Mouse (Mus musculus): ENCODE measurements at regions not wholly inside any gene's neighbourhood (a gene's known extent, or its start where the extent isn't known, plus 50 kb on each side); places are given as distances from the start of the nearest gene placed in this dataset.

DNA sequence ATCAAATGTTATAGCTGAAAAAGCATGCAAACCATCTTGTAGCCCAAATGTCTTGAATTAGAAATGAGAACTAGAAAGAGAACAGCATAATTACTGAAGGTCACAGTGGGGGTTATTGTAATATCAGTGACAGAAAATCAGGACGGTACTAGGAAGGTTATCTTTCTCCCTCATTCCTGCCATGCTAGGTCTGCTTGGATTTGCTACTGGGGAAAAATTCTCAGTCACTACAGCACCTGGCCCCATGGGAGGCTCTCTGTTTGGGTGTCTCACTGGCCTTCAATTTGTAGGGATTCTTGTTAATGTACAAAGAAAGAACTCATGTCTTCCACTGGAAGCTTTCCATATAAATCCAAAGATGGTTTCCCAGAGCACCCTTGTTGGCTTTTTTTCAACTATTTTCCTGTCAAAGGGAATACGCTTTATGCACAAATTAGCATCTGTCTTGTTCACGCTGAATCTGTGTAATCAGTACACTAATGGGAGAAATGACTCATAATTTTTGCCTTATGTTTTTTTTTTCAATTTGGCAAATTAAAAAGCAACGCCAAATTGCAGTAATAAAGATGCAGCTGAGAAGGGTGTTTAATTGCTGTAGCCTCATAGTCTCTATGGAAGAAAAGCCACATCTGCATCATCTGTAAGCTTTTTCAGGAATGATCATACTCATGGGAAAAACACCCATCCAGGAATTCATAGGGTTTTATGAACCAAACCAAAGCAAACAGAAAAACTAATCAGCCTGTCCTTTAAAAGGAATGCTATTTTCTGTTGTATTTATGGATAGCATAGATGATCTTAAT lies 290.2 kb upstream of the Arhgef26 start:
- intact Hi-C loops (cut with DNase I), result no loop called here

DNA sequence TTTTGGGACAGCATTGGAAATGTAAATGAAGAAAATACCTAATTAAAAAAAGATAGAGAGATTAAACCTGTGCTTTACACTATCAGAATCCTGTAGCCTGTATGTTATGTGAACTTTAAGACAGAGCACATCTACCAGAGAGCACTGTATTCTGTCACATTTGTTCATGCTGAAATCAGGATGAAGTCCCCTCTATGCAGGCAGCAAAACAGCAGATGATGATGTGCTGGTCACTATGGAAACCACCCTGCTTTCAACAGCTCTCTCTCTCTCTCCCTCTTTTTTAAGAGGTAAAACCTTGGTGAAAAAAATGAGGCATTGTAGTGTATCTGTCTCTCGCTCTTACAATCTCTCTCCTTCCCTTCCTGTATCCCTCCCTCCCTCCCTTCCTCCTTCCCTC lies 283.9 kb upstream of the Arhgef26 start:
- peak in 1 of 2 experiments; percentile 4 for DNase-seq (ENCODE audit: extremely low spot score in 1 of 2, low spot score in 2 of 2)

More for the DNA sequence above, 290.2 kb upstream of the Arhgef26 start:
- no peak for DNase-seq (ENCODE audit: extremely low spot score in 1 of 2, low spot score in 2 of 2)

DNA sequence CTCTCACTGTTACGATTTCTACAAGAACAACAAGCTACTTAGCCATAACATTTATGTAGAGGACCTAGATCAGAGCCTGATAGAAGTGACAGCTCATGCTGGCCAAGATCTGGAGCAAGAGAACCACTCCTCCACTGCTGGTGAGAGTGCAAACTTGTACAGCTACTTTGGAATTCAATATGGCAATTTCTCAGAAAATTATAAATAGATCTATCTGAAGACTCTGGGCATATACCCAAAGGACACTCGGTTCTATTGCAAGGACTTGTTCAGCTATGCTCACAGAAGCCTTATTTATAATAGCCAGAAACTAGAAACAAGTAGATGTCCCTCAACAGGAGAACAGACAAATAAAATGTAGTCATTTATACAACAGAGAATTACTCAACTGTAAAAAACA lies 259.6 kb upstream of the Arhgef26 start:
- intact Hi-C loops (cut with DNase I), result no loop called here
- DNase-seq (ENCODE audit: extremely low spot score in 1 of 2, low spot score in 2 of 2), result no peak

More for the DNA sequence above, 283.9 kb upstream of the Arhgef26 start:
- intact Hi-C loops (cut with DNase I), result no loop called here

DNA sequence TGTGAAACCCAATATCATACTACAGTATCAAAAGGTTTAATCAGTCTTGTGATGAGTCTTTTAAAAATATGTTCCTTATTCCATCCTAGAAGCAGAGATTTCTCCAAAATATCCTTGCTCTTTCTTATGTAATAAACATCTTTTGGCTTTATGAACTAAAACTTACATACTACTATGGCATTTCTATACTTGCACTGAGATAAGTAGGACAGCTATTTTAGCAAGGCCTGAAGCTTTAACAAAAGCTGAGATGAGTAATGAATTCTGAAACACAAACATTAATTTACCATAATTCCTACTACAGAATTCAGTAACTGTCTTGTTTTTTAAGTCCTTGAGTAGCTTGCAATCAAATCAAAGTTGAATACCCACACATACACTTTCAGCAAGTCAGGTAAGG lies 252.6 kb upstream of the Arhgef26 start:
- intact Hi-C loops (cut with DNase I), result no loop called here
- no peak for DNase-seq (ENCODE audit: extremely low spot score in 1 of 2, low spot score in 2 of 2)

DNA sequence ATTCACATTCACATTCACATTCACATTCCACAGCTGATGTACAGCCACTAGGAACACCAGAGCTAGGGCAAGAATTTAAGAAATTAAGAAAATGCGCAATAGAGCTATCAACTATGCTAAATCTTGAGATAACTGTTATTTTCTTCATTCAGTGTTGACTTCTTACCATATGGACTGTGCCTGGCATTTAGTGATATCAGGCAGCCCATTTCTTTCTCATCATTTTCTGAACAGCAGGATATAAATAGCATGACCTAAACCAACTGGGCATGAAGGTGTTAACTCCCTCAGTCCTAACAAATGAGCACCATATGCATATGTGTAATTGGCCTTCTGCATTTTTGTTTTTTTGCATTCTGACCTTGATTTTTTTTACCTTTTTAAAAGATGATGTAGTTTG lies 250.9 kb upstream of the Arhgef26 start:
- DNase-seq (ENCODE audit: extremely low spot score in 1 of 2, low spot score in 2 of 2), result no peak
- intact Hi-C loops (cut with DNase I), result no loop called here

DNA sequence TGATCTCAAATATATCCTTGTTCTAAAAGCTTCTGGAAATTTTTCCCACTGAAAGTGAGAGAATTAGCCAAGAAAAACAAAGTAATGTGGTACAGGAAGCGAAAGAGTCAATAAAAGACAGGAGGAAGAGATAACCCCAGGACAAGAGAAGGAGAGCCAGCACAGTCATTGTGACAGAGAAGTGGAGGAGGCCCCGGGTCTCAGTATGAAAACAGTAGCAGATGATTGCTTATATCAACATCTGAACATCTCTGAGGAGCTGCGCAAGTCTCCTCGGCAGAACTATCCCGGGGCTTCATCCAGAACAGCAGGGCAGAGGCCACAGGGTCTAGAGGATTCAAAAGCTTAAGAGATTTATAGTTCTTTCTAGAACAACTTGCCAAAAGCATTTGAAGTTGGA lies 235.0 kb upstream of the Arhgef26 start:
- intact Hi-C loops (cut with DNase I), result no loop called here
- DNase-seq (ENCODE audit: extremely low spot score in 1 of 2, low spot score in 2 of 2), result no peak

DNA sequence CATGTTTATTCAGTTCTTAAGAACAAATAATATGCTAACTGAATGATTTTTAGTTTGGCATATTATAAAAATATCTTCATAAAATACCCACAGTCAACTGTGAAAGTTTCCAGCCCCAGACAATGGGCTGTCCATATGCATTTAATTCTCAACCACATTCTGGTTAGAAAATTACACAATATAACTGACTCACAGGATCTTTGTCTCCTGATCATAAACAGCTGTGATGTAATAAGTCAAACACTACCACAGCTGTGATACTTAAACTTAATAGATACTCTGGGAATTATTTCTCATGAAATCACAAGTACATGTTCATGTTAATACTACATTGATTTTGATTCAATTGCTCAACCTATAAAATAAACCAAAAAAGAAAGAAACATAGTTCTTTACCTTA lies 234.3 kb upstream of the Arhgef26 start:
- no peak for DNase-seq (ENCODE audit: extremely low spot score in 1 of 2, low spot score in 2 of 2)
- intact Hi-C loops (cut with DNase I), result no loop called here

DNA sequence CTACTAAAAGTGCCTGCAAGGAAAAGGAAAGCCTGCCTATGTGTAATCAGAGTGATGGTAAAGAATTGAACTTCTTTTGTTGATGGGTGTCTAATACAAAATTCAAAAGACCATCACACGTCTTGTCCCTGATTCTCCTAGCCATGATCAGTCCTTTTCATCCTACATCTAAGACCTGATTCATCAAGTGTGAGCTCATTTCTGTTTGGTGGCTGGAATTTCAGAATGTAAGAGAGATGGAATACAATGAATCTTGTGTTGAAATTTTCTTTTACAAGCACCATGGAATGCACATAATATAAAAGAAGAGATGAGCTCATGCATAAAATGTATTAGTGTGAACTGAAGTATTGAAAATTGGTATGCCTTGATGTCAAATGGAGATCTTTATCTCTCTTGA lies 233.6 kb upstream of the Arhgef26 start:
- DNase-seq (ENCODE audit: extremely low spot score in 1 of 2, low spot score in 2 of 2), result no peak

DNA sequence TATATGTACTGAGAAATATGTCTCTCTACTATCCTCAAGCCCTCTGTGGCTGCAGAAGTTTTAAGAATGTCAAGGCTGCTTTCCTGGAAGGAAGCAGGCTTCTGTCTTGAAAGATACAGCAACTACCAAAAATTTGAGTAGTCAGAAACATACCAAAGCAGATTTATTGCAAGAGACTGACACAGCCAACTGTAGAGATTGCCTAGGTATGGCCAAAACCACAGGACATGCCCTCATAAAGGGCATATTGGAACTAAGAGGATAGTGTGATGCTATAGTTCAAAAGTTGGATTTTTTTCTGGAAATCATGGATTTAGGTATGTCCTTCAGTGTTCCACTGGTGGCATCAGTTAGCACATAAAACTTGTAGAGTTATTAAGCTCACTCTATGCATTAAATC lies 230.8 kb upstream of the Arhgef26 start:
- intact Hi-C loops (cut with DNase I), result no loop called here
- DNase-seq (ENCODE audit: extremely low spot score in 1 of 2, low spot score in 2 of 2), result no peak

More for the DNA sequence above, 233.6 kb upstream of the Arhgef26 start:
- intact Hi-C loops (cut with DNase I), result no loop called here
